Mouse (Mus musculus) limb, embryonic 14.5 days (tissue): ENCODE data around the gene Tns4. TPM values are rescaled to one million over a fixed set of nuclear protein-coding genes. Genes with fewer than 3 reads are reported as not detected.
A peak's percentile ranks its signal among the peaks of the same experiment; 100 is the strongest.

ENCODE experiments used
- ATAC-seq: fragments of 200-750 bp; cut with Nextera tagmentation; 2 replicates; pipeline ENCODE4 v1.8.0; 2017; ENCODE audit warnings: low read depth, moderate number of reproducible peaks, moderate TSS enrichment; ENCODE audit not compliant: low FRiP score
- DNase-seq: peaks from one replicate; pipeline ENCODE4 v3.0.0-alpha.2; 2015; ENCODE audit warnings: low spot score
- H3K27ac ChIP-seq: fragments of 300-500 bp; sonication (generic); replicated peaks from 2 replicates; pipeline ENCODE4 v1.5.1; 2014; ENCODE audit warnings: low read depth, mild to moderate bottlenecking, low read length, moderate library complexity, mixed read lengths
- H3K27me3 ChIP-seq: fragments of 300-500 bp; sonication (generic); 2 replicates; pipeline ENCODE4 v1.6.1; 2014; ENCODE audit warnings: low read length, mixed read lengths; ENCODE audit not compliant: control insufficient read depth, insufficient read depth
- H3K36me3 ChIP-seq: fragments of 300-500 bp; sonication (generic); 2 replicates; pipeline ENCODE4 v1.6.1; 2014; ENCODE audit warnings: mild to moderate bottlenecking, low read length, moderate library complexity, mixed read lengths; ENCODE audit not compliant: control insufficient read depth, insufficient read depth
- H3K4me1 ChIP-seq: fragments of 300-500 bp; sonication (generic); 2 replicates; pipeline ENCODE4 v1.6.1; 2014; ENCODE audit warnings: antibody characterized with exemption, low read length, mixed read lengths; ENCODE audit not compliant: control insufficient read depth, insufficient read depth
- H3K4me2 ChIP-seq: fragments of 300-500 bp; sonication (generic); replicated peaks from 2 replicates; pipeline ENCODE4 v1.6.1; 2014; ENCODE audit warnings: low read depth, mild to moderate bottlenecking, low read length, moderate library complexity; ENCODE audit not compliant: severe bottlenecking
- H3K4me3 ChIP-seq: fragments of 300-500 bp; sonication (generic); replicated peaks from 2 replicates; pipeline ENCODE4 v1.5.1; 2014; ENCODE audit warnings: low read length
- H3K9ac ChIP-seq: fragments of 300-500 bp; sonication (generic); 2 replicates; pipeline ENCODE4 v1.6.1; 2014; ENCODE audit warnings: mild to moderate bottlenecking, low read depth, low read length, moderate library complexity; ENCODE audit not compliant: severe bottlenecking
- H3K9me3 ChIP-seq: fragments of 300-500 bp; sonication (generic); 2 replicates; pipeline ENCODE4 v1.6.1; 2016; ENCODE audit warnings: low read length; ENCODE audit not compliant: control insufficient read depth
- POLR2A ChIP-seq: fragments of 200-500 bp; IDR thresholded peaks from 2 replicates; pipeline ENCODE4 v1.8.0; 2012; ENCODE audit warnings: inconsistent platforms, mild to moderate bottlenecking, moderate library complexity, borderline replicate concordance; ENCODE audit not compliant: insufficient read depth, insufficient read length; ENCODE audit errors: extremely low read depth
- WGBS: fragments of 180-500 bp; shearing (Covaris S2); extraction: QIAGEN DNeasy Blood & Tissue Kit; methylation state at CpG from one replicate; pipeline ENCODE4 v1.1.7; 2014; 5-methylcytosine and 5-hydroxymethylcytosine counted together
- polyA plus RNA-seq, 2 experiments: library from polyadenylated mRNA; depleted of rRNA in 1 of 2; stranded (reverse) in 1 of 2; unstranded in 1 of 2; fragments of >200 nt; fragmentation: Nextera tagmentation in 1 of 2; extraction: Ambion mirVana in 1 of 2; gene quantifications; 2 replicates each; pipeline versions ENCODE4 v1.2.1 to v1.2.3; 2012 to 2014

The Tns4 gene
- polyA plus RNA-seq, 2 experiments: 1.6 to 2.5 TPM

DNA sequence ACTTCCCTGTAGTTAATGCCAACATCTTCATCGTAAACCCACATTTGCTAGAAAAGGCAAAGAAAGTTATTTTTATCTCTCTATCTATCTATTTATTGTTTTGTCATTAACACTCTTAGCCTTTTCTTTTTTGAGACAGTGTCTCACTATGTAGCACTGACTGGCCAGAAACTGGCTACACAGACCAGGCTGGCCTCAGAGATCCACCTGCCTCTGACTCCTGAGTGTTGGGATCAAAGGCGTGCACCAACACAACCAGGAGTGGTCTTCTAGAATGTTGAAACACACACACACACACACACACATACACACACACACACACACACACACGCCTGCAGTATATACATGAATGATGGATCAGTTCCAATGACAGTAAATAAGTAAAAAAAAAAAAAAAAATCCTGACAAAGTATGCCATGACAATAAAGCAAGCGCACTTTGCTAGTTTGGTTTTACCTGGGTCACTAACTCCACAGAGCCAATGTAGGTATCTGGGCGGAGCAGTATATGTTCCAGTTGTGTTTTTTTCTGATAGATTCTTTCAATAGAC is 66.6 kb downstream of the Tns4 start:
- Histone ChIP-seq H3K36me3 (peaks cover 43% of the 10 kb centered on the region), H3K4me2 (peak overlapping the region; percentile 63), H3K27ac (no peak overlapping the region), H3K4me1 (peaks cover 5% of the 10 kb centered on the region; the same call in 1 of the 2 replicates), H3K27me3 (no peaks in the 10 kb centered on the region), H3K9ac (no peak overlapping the region), H3K9me3 (no peaks in the 10 kb centered on the region), H3K4me3 (peak overlapping the region; percentile 69)
- 74% methylated on average over 5 of the region's 5 CpGs for WGBS
- ATAC-seq (no peak), DNase-seq (no peak)
- no peak for TF ChIP-seq POLR2A

DNA sequence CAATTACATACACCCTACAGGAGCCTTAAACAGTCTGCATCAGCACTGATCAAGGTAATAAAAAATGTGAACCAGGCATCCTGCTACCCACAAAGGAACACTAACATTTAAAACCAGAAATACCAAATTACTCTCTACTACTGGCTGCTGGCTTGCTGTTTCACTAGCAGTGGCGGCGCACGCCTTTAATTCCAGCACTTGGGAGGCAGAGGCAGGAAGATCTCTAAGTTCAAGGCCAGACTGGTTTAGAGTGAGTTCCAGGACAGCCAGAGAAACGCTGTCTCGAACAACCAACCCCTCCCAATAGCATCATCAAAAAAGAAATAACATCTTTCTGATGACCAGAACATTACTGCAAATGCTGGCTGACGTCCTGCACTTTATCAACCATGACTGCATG is 69.3 kb downstream of the Tns4 start:
- Histone ChIP-seq H3K27ac (no peak overlapping the region), H3K9me3 (no peaks in the 10 kb centered on the region), H3K36me3 (peaks cover 69% of the 10 kb centered on the region), H3K4me3 (no peak overlapping the region), H3K4me1 (peaks cover 5% of the 10 kb centered on the region; the same call in 1 of the 2 replicates), H3K27me3 (no peaks in the 10 kb centered on the region), H3K4me2 (no peak overlapping the region), H3K9ac (no peak overlapping the region)
- no peak for ATAC-seq
- no peak for DNase-seq
- TF ChIP-seq POLR2A: no peak
- 94% methylated on average over 6 of the region's 6 CpGs for WGBS

Other genes with a start within 250 kb of the Tns4 start
- 10.5 and 11.4 TPM in 2 replicates for gene Wipf2, start 225.7 kb downstream of the Tns4 start, polyA plus RNA-seq (2012; rRNA removed)
- gene Wipf2, start 225.7 kb downstream of the Tns4 start, polyA plus RNA-seq (2014; fragmentation: Nextera tagmentation; extraction: Ambion mirVana): 4.7 and 4.9 TPM in 2 replicates
- gene Cdc6, start 181.5 kb downstream of the Tns4 start, polyA plus RNA-seq (2012; rRNA removed): 13.1 and 15.6 TPM in 2 replicates
- 25.2 and 25.8 TPM in 2 replicates for gene Cdc6, start 181.5 kb downstream of the Tns4 start, polyA plus RNA-seq (2014; fragmentation: Nextera tagmentation; extraction: Ambion mirVana)
- 39.8 and 57.0 TPM in 2 replicates for gene Rara, start 161.5 kb downstream of the Tns4 start, polyA plus RNA-seq (2012; rRNA removed)
- 52.4 and 58.3 TPM in 2 replicates for gene Rara, start 161.5 kb downstream of the Tns4 start, polyA plus RNA-seq (2014; fragmentation: Nextera tagmentation; extraction: Ambion mirVana)
- gene Gjd3, start 106.3 kb downstream of the Tns4 start, polyA plus RNA-seq (2012; rRNA removed): 1.3 and 2.2 TPM in 2 replicates
- 0.41 and 0.45 TPM in 2 replicates for gene Gjd3, start 106.3 kb downstream of the Tns4 start, polyA plus RNA-seq (2014; fragmentation: Nextera tagmentation; extraction: Ambion mirVana)
- 98.2 and 134 TPM in 2 replicates for gene Top2a, start 65.1 kb downstream of the Tns4 start, polyA plus RNA-seq (2012; rRNA removed)
- 205 and 209 TPM in 2 replicates for gene Top2a, start 65.1 kb downstream of the Tns4 start, polyA plus RNA-seq (2014; fragmentation: Nextera tagmentation; extraction: Ambion mirVana)
- gene Igfbp4, start 48.1 kb downstream of the Tns4 start, polyA plus RNA-seq (2012; rRNA removed): 942 and 1,029 TPM in 2 replicates
- gene Igfbp4, start 48.1 kb downstream of the Tns4 start, polyA plus RNA-seq (2014; fragmentation: Nextera tagmentation; extraction: Ambion mirVana): 1,086 and 1,234 TPM in 2 replicates
- gene Ccr7, start 65.8 kb upstream of the Tns4 start, polyA plus RNA-seq (2012; rRNA removed): 0.65 and 0.99 TPM in 2 replicates
- 0.84 and 0.94 TPM in 2 replicates for gene Ccr7, start 65.8 kb upstream of the Tns4 start, polyA plus RNA-seq (2014; fragmentation: Nextera tagmentation; extraction: Ambion mirVana)
- gene Smarce1, start 141.7 kb upstream of the Tns4 start, polyA plus RNA-seq (2012; rRNA removed): 106 and 180 TPM in 2 replicates
- gene Smarce1, start 141.7 kb upstream of the Tns4 start, polyA plus RNA-seq (2014; fragmentation: Nextera tagmentation; extraction: Ambion mirVana): 154 and 166 TPM in 2 replicates
- 0.06 and 0.10 TPM in 2 replicates for gene Krt222, start 154.8 kb upstream of the Tns4 start, polyA plus RNA-seq (2012; rRNA removed)
- gene Krt222, start 154.8 kb upstream of the Tns4 start, polyA plus RNA-seq (2014; fragmentation: Nextera tagmentation; extraction: Ambion mirVana): 0.06 and 0.36 TPM in 2 replicates
- gene Krt24, start 196.0 kb upstream of the Tns4 start, polyA plus RNA-seq (2012; rRNA removed): 0.35 and 0.44 TPM in 2 replicates
- gene Krt24, start 196.0 kb upstream of the Tns4 start, polyA plus RNA-seq (2014; fragmentation: Nextera tagmentation; extraction: Ambion mirVana): 0.35 TPM in 1 of 2 replicates, not detected in the other
- not detected in 2 replicates for gene Krt25, start 233.6 kb upstream of the Tns4 start, polyA plus RNA-seq (2012; rRNA removed)
- gene Krt25, start 233.6 kb upstream of the Tns4 start, polyA plus RNA-seq (2014; fragmentation: Nextera tagmentation; extraction: Ambion mirVana): not detected in 2 replicates
- gene Krt26, start 248.7 kb upstream of the Tns4 start, polyA plus RNA-seq (2012; rRNA removed): not detected in 2 replicates
- gene Krt26, start 248.7 kb upstream of the Tns4 start, polyA plus RNA-seq (2014; fragmentation: Nextera tagmentation; extraction: Ambion mirVana): not detected in 2 replicates